Mouse (Mus musculus) naive thymus-derived CD4-positive, alpha-beta T cell, adult 5 months (primary cell): ENCODE measurements around the gene Gm14419. TPM values are rescaled to one million over a fixed set of nuclear protein-coding genes. Genes with fewer than 3 reads are reported as not detected.

Experiments
- polyA plus RNA-seq: library from polyadenylated mRNA; unstranded; fragments of 100-300 nt; shearing (Covaris generic); gene quantifications from one replicate; pipeline ENCODE4 v1.2.1, GENCODE M21; 2017

Gene Gm14419
- 3.0 TPM for polyA plus RNA-seq

GRCm38 (mm10) chr2:177000656-177001055 lies at the start of gene Gm14419:
Gm14419 (plus strand) TSS chr2:177000956.

Other genes starting within 250 kb of the Gm14419 start
- 2.2 TPM for gene Gm14295, start 202.3 kb upstream of the Gm14419 start, polyA plus RNA-seq
- not detected for gene Gm14408, start 169.8 kb upstream of the Gm14419 start, polyA plus RNA-seq
- gene Gm14296, start 73.1 kb upstream of the Gm14419 start, polyA plus RNA-seq: 1.3 TPM
- not detected for gene Gm14401, start 73.4 kb downstream of the Gm14419 start, polyA plus RNA-seq
- gene Gm14410, start 205.5 kb downstream of the Gm14419 start, polyA plus RNA-seq: 3.5 TPM